Mouse (Mus musculus) neural tube, embryonic 14.5 days (tissue): ENCODE measurements around the gene Ireb2. TPM values are rescaled to one million over a fixed set of nuclear protein-coding genes. Genes with fewer than 3 reads are reported as not detected.
"Not testable (repeated sequence)": the region's sequence is repeated elsewhere in the genome, so short reads cannot be mapped to it uniquely, and the experiment has no call there.

ENCODE experiments used
- ATAC-seq: fragments of 200-750 bp; cut with Nextera tagmentation; 2 replicates; pipeline ENCODE4 v1.8.0; 2017; ENCODE audit warnings: low read depth, mild to moderate bottlenecking, moderate TSS enrichment, moderate library complexity
- H3K27ac ChIP-seq: fragments of 300-500 bp; sonication (generic); 2 replicates; pipeline ENCODE4 v1.5.1; 2014; ENCODE audit warnings: low read depth, mild to moderate bottlenecking, control low read depth, low read length, moderate library complexity, mixed read lengths
- H3K27me3 ChIP-seq: fragments of 300-500 bp; sonication (generic); 2 replicates; pipeline ENCODE4 v1.6.1; 2014; ENCODE audit warnings: low read length; ENCODE audit not compliant: control insufficient read depth, insufficient read depth
- H3K36me3 ChIP-seq: fragments of 300-500 bp; sonication (generic); 2 replicates; pipeline ENCODE4 v1.6.1; 2014; ENCODE audit warnings: low read length, mixed read lengths; ENCODE audit not compliant: control insufficient read depth, insufficient read depth
- H3K4me1 ChIP-seq: fragments of 300-500 bp; sonication (generic); 2 replicates; pipeline ENCODE4 v1.6.1; 2014; ENCODE audit warnings: low read length; ENCODE audit not compliant: control insufficient read depth, insufficient read depth
- H3K4me2 ChIP-seq: fragments of 300-500 bp; sonication (generic); 2 replicates; pipeline ENCODE4 v1.6.1; 2014; ENCODE audit warnings: mild to moderate bottlenecking, low read depth, low read length, control low read depth
- H3K4me3 ChIP-seq: fragments of 300-500 bp; sonication (generic); 2 replicates; pipeline ENCODE4 v1.5.1; 2014; ENCODE audit warnings: low read depth, low read length, control low read depth, mixed read lengths
- H3K9ac ChIP-seq: fragments of 300-500 bp; sonication (generic); replicated peaks from 2 replicates; pipeline ENCODE4 v1.6.1; 2014; ENCODE audit warnings: low read depth, mild to moderate bottlenecking, control low read depth, low read length, mixed read lengths
- H3K9me3 ChIP-seq: fragments of 300-500 bp; sonication (generic); 2 replicates; pipeline ENCODE4 v1.6.1; 2016; ENCODE audit warnings: low read length; ENCODE audit not compliant: control insufficient read depth
- WGBS: fragments of 180-500 bp; shearing (Covaris S2); extraction: QIAGEN DNeasy Blood & Tissue Kit; methylation state at CpG from one replicate; pipeline ENCODE4 v1.1.7; 2014; 5-methylcytosine and 5-hydroxymethylcytosine counted together
- polyA plus RNA-seq: library from polyadenylated mRNA; unstranded; fragments of >200 nt; fragmentation: Nextera tagmentation; extraction: Ambion mirVana; gene quantifications from 2 replicates; pipeline ENCODE4 v1.2.1, GENCODE M21; 2014

The Ireb2 gene
- polyA plus RNA-seq, 1 experiment from 2014 or later, result 51.1 TPM

- Histone ChIP-seq H3K36me3 (no peaks in the 10 kb centered on the region), H3K4me1 (no peaks in the 10 kb centered on the region), H3K9ac (no peak overlapping the region), H3K4me2 (no peak overlapping the region), H3K9me3 (no peaks in the 10 kb centered on the region), H3K27ac (no peak overlapping the region), H3K4me3 (no peak overlapping the region), H3K27me3 (no peaks in the 10 kb centered on the region)
- ATAC-seq, result no peak
- 89% methylated on average over 1 of the region's 1 CpGs for WGBS
Observed at GRCm38 (mm10) chr9:54840145-54840544, 23.4 kb upstream of the Ireb2 start.

- Histone ChIP-seq H3K4me1 (no peaks in the 10 kb centered on the region), H3K9ac (no peak overlapping the region), H3K27me3 (no peaks in the 10 kb centered on the region), H3K4me2 (no peak overlapping the region), H3K9me3 (no peaks in the 10 kb centered on the region), H3K4me3 (no peak overlapping the region), H3K27ac (no peak overlapping the region), H3K36me3 (no peaks in the 10 kb centered on the region)
- no peak for ATAC-seq
- WGBS, result 79% methylated on average over 5 of the region's 5 CpGs
Observed at GRCm38 (mm10) chr9:54842311-54842710, 21.3 kb upstream of the Ireb2 start.

- H3K27me3 ChIP-seq, result no peaks in the 10 kb centered on the region
- 80% methylated on average over 6 of the region's 6 CpGs for WGBS
- no peak overlapping the region for H3K4me2 ChIP-seq
- ATAC-seq, result no peak
- H3K4me1 ChIP-seq, result no peaks in the 10 kb centered on the region
- H3K9ac ChIP-seq, result no peak overlapping the region
- H3K27ac ChIP-seq, result no peak overlapping the region
- no peak overlapping the region for H3K4me3 ChIP-seq
- no peaks in the 10 kb centered on the region for H3K36me3 ChIP-seq
- H3K9me3 ChIP-seq, result no peaks in the 10 kb centered on the region
Observed at GRCm38 (mm10) chr9:54843887-54844286, 19.7 kb upstream of the Ireb2 start.

- Histone ChIP-seq H3K27ac (no peak overlapping the region), H3K27me3 (no peaks in the 10 kb centered on the region), H3K4me1 (no peaks in the 10 kb centered on the region), H3K4me3 (no peak overlapping the region), H3K9me3 (no peaks in the 10 kb centered on the region), H3K36me3 (no peaks in the 10 kb centered on the region), H3K9ac (no peak overlapping the region), H3K4me2 (no peak overlapping the region)
- ATAC-seq, result no peak
- WGBS, result 79% methylated on average over 3 of the region's 3 CpGs
Observed at GRCm38 (mm10) chr9:54844556-54845176, 18.9 kb upstream of the Ireb2 start.

- no peaks in the 10 kb centered on the region for H3K36me3 ChIP-seq
- ATAC-seq, result no peak
- H3K27me3 ChIP-seq, result no peaks in the 10 kb centered on the region
- H3K9ac ChIP-seq, result no peak overlapping the region
- H3K9me3 ChIP-seq, result no peaks in the 10 kb centered on the region
- H3K4me1 ChIP-seq, result no peaks in the 10 kb centered on the region
- no peak overlapping the region for H3K27ac ChIP-seq
- H3K4me3 ChIP-seq, result no peak overlapping the region
- no peak overlapping the region for H3K4me2 ChIP-seq
Observed at GRCm38 (mm10) chr9:54848203-54848602, 15.4 kb upstream of the Ireb2 start.

GRCm38 (mm10) chr9:54853036-54853435, 10.6 kb upstream of the Ireb2 start:
- 45% methylated on average over 6 of the region's 6 CpGs for WGBS
- H3K4me3 ChIP-seq, H3K27me3 ChIP-seq, H3K27ac ChIP-seq, H3K4me1 ChIP-seq, H3K36me3 ChIP-seq, H3K9ac ChIP-seq, ATAC-seq, H3K9me3 ChIP-seq, H3K4me2 ChIP-seq: not testable (repeated sequence)

- Histone ChIP-seq H3K4me3 (no peak overlapping the region), H3K9ac (no peak overlapping the region), H3K36me3 (no peaks in the 10 kb centered on the region), H3K9me3 (no peaks in the 10 kb centered on the region), H3K4me2 (no peak overlapping the region), H3K27ac (no peak overlapping the region), H3K27me3 (no peaks in the 10 kb centered on the region), H3K4me1 (no peaks in the 10 kb centered on the region)
- ATAC-seq, result no peak
- WGBS, result 25% methylated on average over 4 of the region's 4 CpGs
Observed at GRCm38 (mm10) chr9:54853619-54854018, 10.0 kb upstream of the Ireb2 start.

GRCm38 (mm10) chr9:54855638-54856037, 8.0 kb upstream of the Ireb2 start:
- Histone ChIP-seq H3K9me3 (no peaks in the 10 kb centered on the region), H3K9ac (no peak overlapping the region), H3K36me3 (no peaks in the 10 kb centered on the region), H3K27me3 (no peaks in the 10 kb centered on the region), H3K4me2 (no peak overlapping the region), H3K4me1 (no peaks in the 10 kb centered on the region), H3K27ac (no peak overlapping the region), H3K4me3 (no peak overlapping the region)
- WGBS, result 38% methylated on average over 6 of the region's 6 CpGs
- no peak for ATAC-seq

GRCm38 (mm10) chr9:54856121-54856520, 7.5 kb upstream of the Ireb2 start:
- Histone ChIP-seq H3K36me3 (no peaks in the 10 kb centered on the region), H3K4me3 (no peak overlapping the region), H3K27me3 (no peaks in the 10 kb centered on the region), H3K9ac (no peak overlapping the region), H3K4me2 (no peak overlapping the region), H3K27ac (no peak overlapping the region), H3K9me3 (no peaks in the 10 kb centered on the region), H3K4me1 (no peaks in the 10 kb centered on the region)
- no peak for ATAC-seq
- 60% methylated on average over 6 of the region's 6 CpGs for WGBS
